Mouse (Mus musculus) heart, embryonic 11.5 days (tissue): ENCODE data around the gene Zfp808. TPM values are rescaled to one million over a fixed set of nuclear protein-coding genes. Genes with fewer than 3 reads are reported as not detected.
"Not testable (repeated sequence)": the region's sequence is repeated elsewhere in the genome, so short reads cannot be mapped to it uniquely, and the experiment has no call there.

ENCODE experiments used
- ATAC-seq: fragments of 200-750 bp; cut with Nextera tagmentation; replicated peaks from 2 replicates; pipeline ENCODE4 v1.8.0; 2017; ENCODE audit warnings: moderate library complexity; ENCODE audit not compliant: insufficient number of reproducible peaks, low FRiP score, low TSS enrichment
- H3K27ac ChIP-seq: fragments of 300-500 bp; sonication (generic); 2 replicates; pipeline ENCODE4 v1.5.1; 2014; ENCODE audit warnings: mild to moderate bottlenecking, low read depth, low read length
- H3K27me3 ChIP-seq: fragments of 300-500 bp; sonication (generic); 2 replicates; pipeline ENCODE4 v1.6.1; 2014; ENCODE audit warnings: mild to moderate bottlenecking, low read length, mixed read lengths; ENCODE audit not compliant: control insufficient read depth, insufficient read depth
- H3K36me3 ChIP-seq: fragments of 300-500 bp; sonication (generic); 2 replicates; pipeline ENCODE4 v1.6.1; 2014; ENCODE audit warnings: mild to moderate bottlenecking, low read length, moderate library complexity, mixed read lengths; ENCODE audit not compliant: control insufficient read depth, insufficient read depth
- H3K4me1 ChIP-seq: fragments of 300-500 bp; sonication (generic); 2 replicates; pipeline ENCODE4 v1.6.1; 2014; ENCODE audit warnings: low read length; ENCODE audit not compliant: control insufficient read depth, insufficient read depth
- H3K4me2 ChIP-seq: fragments of 300-500 bp; sonication (generic); 2 replicates; pipeline ENCODE4 v1.6.1; 2014; ENCODE audit warnings: mild to moderate bottlenecking, moderate library complexity
- H3K4me3 ChIP-seq: fragments of 300-500 bp; sonication (generic); 2 replicates; pipeline ENCODE4 v1.5.1; 2014; ENCODE audit warnings: low read depth, low read length
- H3K9ac ChIP-seq: fragments of 300-500 bp; sonication (generic); 2 replicates; pipeline ENCODE4 v1.6.1; 2014; ENCODE audit warnings: mild to moderate bottlenecking, low read depth, low read length, moderate library complexity
- H3K9me3 ChIP-seq: fragments of 300-500 bp; sonication (generic); replicated peaks from 2 replicates; pipeline ENCODE4 v1.6.1; 2016; ENCODE audit warnings: low read length; ENCODE audit not compliant: control insufficient read depth
- WGBS: fragments of 180-500 bp; shearing (Covaris S2); extraction: QIAGEN DNeasy Blood & Tissue Kit; methylation state at CpG from one replicate; pipeline ENCODE4 v1.1.7; 2014; ENCODE audit not compliant: insufficient replicate concordance; 5-methylcytosine and 5-hydroxymethylcytosine counted together
- polyA plus RNA-seq: library from polyadenylated mRNA; unstranded; fragments of >200 nt; fragmentation: Nextera tagmentation; extraction: Ambion mirVana; gene quantifications from 2 replicates; pipeline ENCODE4 v1.2.1, GENCODE M21; 2014

Gene Zfp808
- polyA plus RNA-seq: 7.4 and 9.0 TPM in 2 replicates

GRCm38 (mm10) chr13:62129432-62130171, at the start of gene Zfp808:
Zfp808 (plus strand) TSS chr13:62129886.
- peak within 1 kb of the TSS; percentile 56 for H3K4me2 ChIP-seq
- H3K27ac ChIP-seq, H3K27me3 ChIP-seq, H3K36me3 ChIP-seq, H3K4me1 ChIP-seq, H3K9me3 ChIP-seq: not testable (repeated sequence)
- peak; percentile 78; the same call in 1 of the 2 replicates for ATAC-seq
- WGBS: 2% methylated on average over 19 of the region's 21 CpGs
- H3K9ac ChIP-seq: peak within 1 kb of the TSS; percentile 71
- peak within 1 kb of the TSS; percentile 57 for H3K4me3 ChIP-seq

GRCm38 (mm10) chr13:62098786-62099185, 30.9 kb upstream of the Zfp808 start:
- not testable (repeated sequence) for H3K4me1 ChIP-seq, H3K9ac ChIP-seq, H3K4me2 ChIP-seq, H3K36me3 ChIP-seq, H3K27me3 ChIP-seq, H3K9me3 ChIP-seq, H3K4me3 ChIP-seq, ATAC-seq, H3K27ac ChIP-seq
- WGBS: 71% methylated on average over 4 of the region's 4 CpGs

- not testable (repeated sequence) for H3K9ac ChIP-seq, H3K4me3 ChIP-seq, H3K27ac ChIP-seq, H3K27me3 ChIP-seq, H3K4me2 ChIP-seq, H3K4me1 ChIP-seq, ATAC-seq, H3K9me3 ChIP-seq, H3K36me3 ChIP-seq
- 80% methylated on average over 4 of the region's 4 CpGs for WGBS
These were observed 30.2 kb upstream of the Zfp808 start for GRCm38 (mm10) chr13:62099454-62099853.

GRCm38 (mm10) chr13:62102368-62102767, 27.3 kb upstream of the Zfp808 start:
- H3K4me3 ChIP-seq, H3K27me3 ChIP-seq, ATAC-seq, H3K9ac ChIP-seq, H3K9me3 ChIP-seq, H3K4me2 ChIP-seq, H3K4me1 ChIP-seq, H3K27ac ChIP-seq, H3K36me3 ChIP-seq: not testable (repeated sequence)
- 59% methylated on average over 1 of the region's 1 CpGs for WGBS

GRCm38 (mm10) chr13:62115861-62116260, 13.8 kb upstream of the Zfp808 start:
- H3K4me2 ChIP-seq, H3K27me3 ChIP-seq, H3K4me1 ChIP-seq, H3K36me3 ChIP-seq, ATAC-seq, H3K4me3 ChIP-seq, H3K9me3 ChIP-seq, H3K27ac ChIP-seq, H3K9ac ChIP-seq: not testable (repeated sequence)
- 24% methylated on average over 2 of the region's 2 CpGs for WGBS

GRCm38 (mm10) chr13:62121578-62121977, 8.1 kb upstream of the Zfp808 start:
- not testable (repeated sequence) for H3K9me3 ChIP-seq, H3K4me1 ChIP-seq, H3K27me3 ChIP-seq, H3K36me3 ChIP-seq, H3K4me2 ChIP-seq, ATAC-seq, H3K27ac ChIP-seq, H3K9ac ChIP-seq, H3K4me3 ChIP-seq
- WGBS: 65% methylated on average over 1 of the region's 1 CpGs

GRCm38 (mm10) chr13:62181835-62182755, 52.4 kb downstream of the Zfp808 start:
- H3K9ac ChIP-seq, H3K9me3 ChIP-seq, H3K36me3 ChIP-seq, H3K27me3 ChIP-seq, H3K4me2 ChIP-seq, H3K4me1 ChIP-seq, H3K4me3 ChIP-seq, H3K27ac ChIP-seq, ATAC-seq: not testable (repeated sequence)
- 66% methylated on average over 2 of the region's 2 CpGs for WGBS

GRCm38 (mm10) chr13:62245264-62245663, 115.6 kb downstream of the Zfp808 start:
- H3K27ac ChIP-seq: no peak overlapping the region
- H3K4me1 ChIP-seq: no peaks in the 10 kb centered on the region
- H3K36me3 ChIP-seq: no peaks in the 10 kb centered on the region
- no peaks in the 10 kb centered on the region for H3K9me3 ChIP-seq
- no peak overlapping the region for H3K9ac ChIP-seq
- no peak overlapping the region for H3K4me2 ChIP-seq
- no peaks in the 10 kb centered on the region for H3K27me3 ChIP-seq
- ATAC-seq: no peak
- no peak overlapping the region for H3K4me3 ChIP-seq
- 38% methylated on average over 3 of the region's 3 CpGs for WGBS
